Mouse (Mus musculus) lung, adult 2 months (tissue): ENCODE results near the gene Casq2.

ENCODE experiments used
- CTCF ChIP-seq: fragments of 200-500 bp; IDR thresholded peaks from 2 replicates; pipeline ENCODE4 v1.5.1; 2011; ENCODE audit warnings: mild to moderate bottlenecking, low read length, control low read depth; ENCODE audit not compliant: insufficient read depth
- POLR2A ChIP-seq: fragments of 200-500 bp; IDR thresholded peaks from 2 replicates; pipeline ENCODE4 v1.6.1; 2011; ENCODE audit warnings: low read depth, mild to moderate bottlenecking, control low read depth, low read length, borderline replicate concordance; ENCODE audit errors: extremely low read depth

DNA sequence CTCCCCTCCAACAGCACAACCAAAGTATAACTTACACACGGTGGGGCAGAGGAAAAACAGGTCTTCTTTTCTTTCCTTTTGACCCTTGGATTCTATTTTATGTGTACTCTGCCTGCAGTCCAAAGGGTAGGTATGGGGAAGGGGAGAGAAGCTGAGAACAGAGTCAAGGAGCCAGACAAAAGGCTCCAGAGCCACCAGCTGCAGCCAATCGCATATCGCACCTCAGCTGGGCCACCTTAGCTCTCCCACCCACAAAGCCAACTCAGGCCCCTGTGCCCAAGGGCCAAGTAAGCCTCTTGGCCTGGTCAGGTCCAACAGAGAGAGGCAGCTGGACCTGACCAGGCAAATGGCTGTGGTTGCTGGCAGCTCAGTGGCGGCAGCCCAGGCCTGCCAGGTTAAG lies 66.3 kb downstream of the Casq2 start:
- no peak for TF ChIP-seq CTCF
- no peak for TF ChIP-seq POLR2A
